Mouse (Mus musculus) brain, embryonic 14.5 days (tissue): ENCODE data around the gene Defb20.

ENCODE experiments used
- CTCF ChIP-seq: fragments of 200-500 bp; IDR thresholded peaks from 2 replicates; pipeline ENCODE4 v1.5.1; 2012; ENCODE audit warnings: inconsistent platforms, mild to moderate bottlenecking, moderate library complexity, borderline replicate concordance; ENCODE audit not compliant: insufficient read depth, insufficient read length; ENCODE audit errors: extremely low read depth
- POLR2A ChIP-seq: fragments of 200-500 bp; IDR thresholded peaks from 2 replicates; pipeline ENCODE4 v1.6.1; 2012; ENCODE audit warnings: mild to moderate bottlenecking, inconsistent platforms, borderline replicate concordance; ENCODE audit not compliant: poor library complexity, insufficient read depth, insufficient read length, severe bottlenecking; ENCODE audit errors: extremely low read depth

- TF ChIP-seq CTCF (no peak), POLR2A (no peak)
Observed at GRCm38 (mm10) chr2:152480881-152481280, 4.0 kb downstream of the Defb20 start.
